Mouse (Mus musculus) common myeloid progenitor, adult 5-6 weeks (primary cell): ENCODE measurements at regions not wholly inside any gene's neighbourhood (a gene's known extent, or its start where the extent isn't known, plus 50 kb on each side); places are given as distances from the start of the nearest gene placed in this dataset.

ENCODE experiments used
- ATAC-seq: replicated peaks from 2 replicates; pipeline ENCODE4 v1.8.0; 2016; ENCODE audit warnings: low read depth, mild to moderate bottlenecking, moderate TSS enrichment, inconsistent platforms; ENCODE audit not compliant: poor library complexity, severe bottlenecking

DNA sequence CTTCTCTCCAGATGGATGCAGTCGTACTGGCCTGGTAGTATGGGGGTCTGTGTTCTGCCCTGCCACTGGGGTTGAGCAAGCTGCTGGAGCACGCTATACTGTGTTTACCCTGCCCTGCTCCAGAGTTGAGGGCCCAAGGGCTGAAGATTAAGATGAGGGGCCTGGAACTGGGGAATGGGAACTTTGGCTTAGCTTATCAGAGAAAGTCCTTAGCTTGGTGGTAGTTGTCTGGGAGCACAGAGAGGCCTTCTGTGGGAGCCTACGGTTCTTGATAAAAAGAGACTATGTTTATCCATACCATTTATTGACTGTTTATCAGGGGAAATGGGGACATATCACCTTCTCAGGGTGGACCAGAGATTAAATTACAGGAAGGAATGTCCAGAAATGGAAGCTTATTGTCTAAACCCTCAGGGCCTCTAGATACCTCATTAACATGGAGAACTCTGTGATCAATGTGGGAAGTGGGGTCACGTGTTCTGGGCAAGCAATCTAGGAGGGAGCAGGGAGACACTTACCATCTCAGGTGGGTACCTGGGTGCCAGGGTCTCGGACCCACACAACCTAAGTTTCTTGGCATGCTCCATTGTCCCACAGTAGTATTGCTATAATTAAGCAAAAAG lies 58.7 kb downstream of the Mycn start:
- ATAC-seq = no peak

DNA sequence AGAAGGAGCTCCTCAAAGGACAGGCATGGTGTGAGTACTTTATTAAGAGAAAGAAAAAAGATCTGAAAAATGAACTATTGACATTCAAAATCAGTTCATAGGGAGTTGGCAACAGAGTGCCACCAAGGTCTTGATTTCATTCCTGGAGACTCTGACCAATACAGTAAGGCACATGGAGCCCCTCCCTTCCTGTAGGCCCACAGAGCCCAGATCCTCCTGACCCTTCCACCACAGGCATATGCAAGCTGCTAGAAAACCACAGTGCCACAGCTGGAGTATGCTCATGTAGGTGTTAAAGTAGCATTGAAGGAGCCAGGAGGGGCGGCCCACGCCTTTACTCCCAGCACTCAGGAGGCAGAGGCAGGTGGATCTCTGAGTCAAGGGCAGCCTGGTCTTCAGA lies 63.7 kb downstream of the Mycn start:
- no peak for ATAC-seq

- ATAC-seq = no peak
Measured at GRCm38 (mm10) chr12:12877539-12877938, 64.2 kb downstream of the Mycn start.

DNA sequence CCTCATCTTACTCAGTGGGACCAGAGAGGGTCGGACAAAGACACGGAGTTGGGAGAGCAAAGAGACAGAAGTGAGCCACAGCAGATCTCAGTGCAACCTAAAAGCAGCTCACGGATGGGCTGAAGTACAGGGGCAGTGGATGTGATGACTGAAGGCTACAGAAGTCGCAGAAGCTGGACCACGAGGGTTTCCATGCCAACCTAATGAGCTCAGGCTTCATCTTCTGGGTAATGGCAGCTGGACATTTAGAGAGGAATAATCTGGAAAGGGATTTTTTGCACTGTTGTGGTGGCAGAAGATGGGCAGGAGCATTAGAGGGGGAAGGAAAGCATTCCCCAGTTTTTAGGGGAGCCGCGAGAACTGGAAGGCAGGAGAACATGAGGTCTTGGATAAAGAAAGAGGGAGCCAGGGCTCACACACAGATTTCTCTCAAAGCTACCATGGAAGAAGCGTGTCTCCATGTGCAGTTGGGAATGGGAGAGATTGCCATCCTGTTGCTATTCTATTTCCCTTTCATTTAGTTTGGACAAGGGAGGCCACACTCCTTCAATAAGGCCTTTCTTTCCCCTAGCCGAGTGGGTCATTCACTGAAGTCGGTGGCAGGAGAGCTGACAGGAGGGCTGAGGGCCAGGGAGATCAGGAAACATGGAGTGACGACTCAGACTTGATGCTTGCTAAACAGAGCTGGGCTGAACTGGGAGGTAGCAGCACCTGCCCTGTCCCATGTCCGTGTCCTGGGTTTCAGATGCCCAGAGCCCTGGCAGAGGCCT lies 65.6 kb downstream of the Mycn start:
- ATAC-seq = no peak

- ATAC-seq = no peak
Measured at GRCm38 (mm10) chr12:12873551-12873950, 68.2 kb downstream of the Mycn start.

- ATAC-seq = no peak
Measured at GRCm38 (mm10) chr12:12872974-12873373, 68.7 kb downstream of the Mycn start.

GRCm38 (mm10) chr12:12871272-12871671 lies 70.4 kb downstream of the Mycn start:
- no peak for ATAC-seq

DNA sequence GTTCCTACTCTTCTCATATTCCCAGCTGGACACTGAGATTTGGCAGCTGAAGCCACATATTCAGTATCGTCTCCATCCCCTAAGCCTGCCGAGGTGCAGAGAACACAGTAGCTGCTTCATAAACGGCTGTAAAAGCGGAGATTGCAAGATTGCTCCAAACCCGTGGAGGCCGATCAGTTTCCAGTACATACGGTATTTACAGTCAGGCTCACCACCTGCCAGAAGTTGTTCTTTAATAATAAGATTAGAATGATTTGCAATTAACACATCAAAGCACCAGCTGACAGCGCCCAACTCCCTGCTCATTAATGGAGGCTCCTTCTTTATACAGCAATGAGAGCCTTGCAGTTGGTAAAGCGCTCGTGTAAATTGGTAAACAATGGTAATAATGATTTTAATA lies 75.1 kb downstream of the Mycn start:
- no peak for ATAC-seq

DNA sequence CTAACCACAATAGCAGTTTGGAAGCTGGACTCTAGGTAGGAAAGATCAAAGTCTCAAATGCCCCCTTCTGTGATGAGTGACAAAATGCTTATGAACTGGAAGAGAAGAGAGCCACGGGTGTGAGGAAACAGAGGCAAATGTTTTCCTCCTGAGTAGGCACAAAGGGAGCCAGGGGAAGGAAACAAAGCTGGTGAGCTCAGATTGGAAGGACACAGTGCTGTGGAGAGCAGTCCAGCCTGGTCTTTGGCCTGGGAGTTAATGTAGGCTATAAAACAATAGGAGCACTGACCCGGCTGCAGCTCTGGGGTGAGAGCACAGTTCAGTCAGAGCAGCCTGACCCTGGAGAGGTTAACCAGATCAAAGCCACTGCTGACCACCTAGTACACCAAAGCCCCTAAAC lies 91.0 kb downstream of the Mycn start:
- no peak for ATAC-seq

- ATAC-seq = peak; percentile 89
Measured at GRCm38 (mm10) chr12:12846716-12847115, 95.0 kb downstream of the Mycn start.

- ATAC-seq = no peak
Measured at GRCm38 (mm10) chr12:12842247-12842957, 99.3 kb downstream of the Mycn start.

GRCm38 (mm10) chr12:12841385-12842238 lies 100.1 kb downstream of the Mycn start:
- no peak for ATAC-seq

GRCm38 (mm10) chr12:12840661-12841384 lies 100.9 kb downstream of the Mycn start:
- no peak for ATAC-seq

DNA sequence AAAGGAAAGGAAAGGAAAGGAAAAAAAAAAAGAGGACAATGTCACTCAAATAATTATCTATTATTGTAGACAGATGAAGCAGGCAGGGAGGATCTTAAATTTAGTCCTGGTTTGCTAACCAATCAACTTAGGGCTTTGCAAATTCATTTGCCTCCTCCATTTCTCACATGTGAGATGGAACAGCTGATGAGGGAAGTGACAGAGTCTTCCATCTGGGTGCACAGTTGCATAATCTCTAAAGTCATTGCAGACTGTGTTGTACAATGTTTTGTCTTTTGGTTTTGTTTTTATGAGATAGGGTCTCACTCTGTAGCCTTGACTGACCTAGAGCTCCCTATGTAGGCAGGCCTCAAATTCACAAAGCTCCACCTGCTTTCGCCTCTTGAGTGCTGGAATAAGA lies 103.9 kb downstream of the Mycn start:
- no peak for ATAC-seq

DNA sequence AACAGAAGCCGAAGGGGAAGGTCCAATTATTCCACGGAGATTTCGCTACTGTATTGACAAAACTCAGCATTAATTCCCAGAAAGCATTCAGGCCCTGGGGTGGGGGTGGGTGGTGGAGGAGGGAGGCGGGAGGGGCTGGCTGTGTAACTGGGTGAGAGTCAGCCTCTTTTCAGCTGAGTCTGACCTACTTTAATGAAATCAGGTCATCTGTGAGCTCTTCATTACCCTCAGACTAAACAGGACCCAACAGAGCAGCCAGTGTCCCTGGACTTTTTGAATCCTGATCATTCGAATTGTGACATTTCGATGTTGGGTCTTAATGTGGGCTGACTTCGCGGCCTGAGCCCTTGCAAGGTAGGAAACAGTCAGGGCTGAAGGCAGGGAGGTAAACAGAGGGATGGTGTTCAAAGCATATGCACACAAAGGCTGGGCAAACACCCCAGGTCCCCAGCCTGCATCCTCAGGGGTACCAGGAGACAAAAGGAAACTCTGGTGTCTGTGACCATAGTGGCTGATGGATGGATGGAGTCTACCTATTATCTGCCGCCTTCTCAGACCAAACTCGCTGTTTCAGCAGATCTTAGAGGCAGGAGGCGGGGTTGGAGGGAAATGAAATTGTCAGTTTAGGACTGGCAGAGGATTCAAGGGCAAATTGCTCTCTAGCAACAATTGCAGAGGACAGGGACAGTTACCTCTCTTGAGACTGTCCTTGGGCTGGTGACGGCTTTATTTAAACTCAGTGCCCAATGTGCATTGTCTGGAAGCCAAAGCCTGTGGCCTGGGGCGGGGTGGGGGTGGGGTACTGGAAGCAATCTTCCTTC lies 113.7 kb downstream of the Mycn start:
- ATAC-seq = no peak

DNA sequence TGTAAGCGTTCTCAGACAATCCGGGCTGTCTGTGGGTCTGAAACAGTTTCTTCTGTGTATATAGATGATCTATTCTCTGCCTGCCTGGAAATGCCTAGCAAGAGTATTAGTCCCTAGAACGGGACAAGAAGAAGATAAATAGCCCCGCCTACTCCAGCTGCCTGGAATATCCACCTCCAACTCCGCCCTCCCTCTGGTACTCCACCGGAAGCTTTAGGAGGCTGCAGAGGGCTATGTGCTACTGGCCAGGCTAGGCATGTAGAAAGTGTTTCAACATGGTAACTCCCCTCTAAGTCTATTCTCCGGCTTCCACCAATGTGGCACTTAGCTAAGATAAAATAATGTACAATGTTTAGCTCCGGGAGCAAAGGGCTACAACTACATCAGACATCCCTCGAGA lies 114.3 kb downstream of the Mycn start:
- no peak for ATAC-seq

DNA sequence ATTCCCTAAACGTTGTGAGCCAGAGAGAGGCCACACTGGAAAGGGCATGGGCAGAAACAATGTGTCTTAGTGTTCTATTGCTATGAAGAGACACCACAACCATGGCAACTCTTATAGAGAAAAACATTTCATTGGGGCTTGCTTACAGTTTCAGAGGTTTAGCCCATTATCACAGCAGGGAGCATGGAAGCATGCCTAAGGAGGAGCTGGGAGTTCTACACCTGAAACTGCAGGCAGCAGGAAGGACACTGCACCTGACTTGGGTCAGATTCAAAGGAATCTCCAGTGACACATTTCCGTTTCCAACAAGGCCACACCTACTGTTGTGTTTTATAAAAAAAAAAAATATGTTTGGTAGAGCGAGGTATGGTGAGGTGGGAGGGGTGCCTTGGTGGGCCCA lies 115.3 kb downstream of the Mycn start:
- ATAC-seq = no peak

DNA sequence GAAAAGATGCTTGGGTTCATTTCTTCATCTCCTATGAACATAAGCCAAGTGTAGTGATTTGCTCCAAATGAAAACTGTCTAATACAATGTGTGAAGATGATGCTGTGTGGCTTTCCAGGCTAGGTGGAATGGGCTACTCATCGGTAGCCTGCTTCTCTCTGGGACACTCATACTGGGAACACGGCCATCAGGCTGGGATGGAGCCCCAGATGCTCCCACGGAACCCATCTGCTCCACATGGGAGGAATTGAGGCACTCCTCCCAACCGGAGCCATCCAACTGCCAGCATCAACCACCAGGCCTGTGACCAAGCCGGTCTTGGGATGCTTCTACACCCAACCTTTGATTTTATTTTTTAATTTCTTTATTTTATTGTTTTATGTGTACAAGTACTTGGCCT lies 115.9 kb downstream of the Mycn start:
- ATAC-seq = no peak

GRCm38 (mm10) chr12:12821473-12821872 lies 120.2 kb downstream of the Mycn start:
- ATAC-seq = peak; percentile 75
